Mouse (Mus musculus): ENCODE measurements at regions not wholly inside any gene's neighbourhood (a gene's known extent, or its start where the extent isn't known, plus 50 kb on each side); places are given as distances from the start of the nearest gene placed in this dataset.

- no peak for DNase-seq
These were observed 132.3 kb upstream of the 1600014C23Rik start for GRCm38 (mm10) chr17:45865944-45866343.

GRCm38 (mm10) chr17:45863471-45864205, 130.0 kb upstream of the 1600014C23Rik start:
- DNase-seq = no peak

GRCm38 (mm10) chr17:45863031-45863430, 129.4 kb upstream of the 1600014C23Rik start:
- DNase-seq = no peak

- no peak for DNase-seq
These were observed 125.8 kb upstream of the 1600014C23Rik start for GRCm38 (mm10) chr17:45859441-45859840.

GRCm38 (mm10) chr17:45853931-45854653, 120.4 kb upstream of the 1600014C23Rik start:
- DNase-seq = no peak

GRCm38 (mm10) chr17:45852402-45852801, 118.8 kb upstream of the 1600014C23Rik start:
- no peak for DNase-seq

DNA sequence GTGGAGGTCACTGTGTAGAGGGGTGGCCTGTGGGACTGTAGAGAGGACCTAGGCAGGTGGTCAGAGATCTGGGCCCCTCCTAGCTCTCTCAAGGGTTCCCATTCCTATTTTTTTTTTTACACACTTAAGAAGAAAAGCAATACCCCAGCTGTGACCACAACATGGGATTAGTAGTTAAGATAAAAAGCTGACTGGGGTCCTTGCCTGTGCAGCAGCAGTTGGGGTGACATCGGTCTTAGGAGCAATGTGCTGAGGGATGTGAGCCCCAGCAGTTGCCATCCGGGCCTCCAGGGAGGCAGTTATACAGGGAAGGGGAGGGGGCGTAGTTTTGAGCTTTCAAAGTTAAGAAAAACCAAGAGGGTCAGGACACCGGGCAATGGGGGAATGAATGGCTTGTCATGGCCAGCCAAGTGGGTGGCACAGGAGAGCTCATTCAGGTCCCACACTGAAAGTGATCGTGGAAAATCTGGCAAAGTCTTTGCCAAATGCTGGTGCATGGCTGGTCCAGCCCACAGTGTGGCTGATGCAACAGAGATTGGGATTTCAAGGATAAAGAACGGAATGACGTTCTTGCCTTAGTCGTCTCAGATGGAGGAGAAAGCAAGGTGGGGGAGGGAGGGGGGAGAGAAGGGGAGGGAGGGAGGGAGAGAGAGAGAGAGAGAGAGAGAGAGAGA, 118.2 kb upstream of the 1600014C23Rik start:
- DNase-seq = no peak

GRCm38 (mm10) chr17:45850976-45851375, 117.3 kb upstream of the 1600014C23Rik start:
- DNase-seq = no peak

- DNase-seq = no peak
These were observed 116.5 kb upstream of the 1600014C23Rik start for GRCm38 (mm10) chr17:45850174-45850573.

DNA sequence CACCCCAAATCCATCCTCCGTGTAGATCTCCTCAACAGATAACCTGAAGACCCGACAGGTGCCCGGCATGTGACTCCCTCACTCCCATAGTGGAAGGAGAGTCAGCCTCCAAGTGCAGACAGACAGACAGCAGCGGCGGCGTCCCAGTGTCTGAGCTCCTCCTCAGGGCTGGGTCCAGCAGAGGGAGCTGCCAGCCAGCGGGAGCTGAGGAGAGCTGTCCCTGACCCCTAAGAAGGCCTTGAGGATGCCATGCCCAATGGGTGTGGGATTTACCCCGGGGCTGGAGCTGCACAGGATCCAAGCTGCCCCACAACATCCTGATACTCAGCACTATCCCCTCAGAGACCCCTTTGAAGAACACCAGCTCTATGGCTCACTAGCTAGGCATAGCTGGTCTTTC, 115.0 kb upstream of the 1600014C23Rik start:
- no peak for DNase-seq

DNA sequence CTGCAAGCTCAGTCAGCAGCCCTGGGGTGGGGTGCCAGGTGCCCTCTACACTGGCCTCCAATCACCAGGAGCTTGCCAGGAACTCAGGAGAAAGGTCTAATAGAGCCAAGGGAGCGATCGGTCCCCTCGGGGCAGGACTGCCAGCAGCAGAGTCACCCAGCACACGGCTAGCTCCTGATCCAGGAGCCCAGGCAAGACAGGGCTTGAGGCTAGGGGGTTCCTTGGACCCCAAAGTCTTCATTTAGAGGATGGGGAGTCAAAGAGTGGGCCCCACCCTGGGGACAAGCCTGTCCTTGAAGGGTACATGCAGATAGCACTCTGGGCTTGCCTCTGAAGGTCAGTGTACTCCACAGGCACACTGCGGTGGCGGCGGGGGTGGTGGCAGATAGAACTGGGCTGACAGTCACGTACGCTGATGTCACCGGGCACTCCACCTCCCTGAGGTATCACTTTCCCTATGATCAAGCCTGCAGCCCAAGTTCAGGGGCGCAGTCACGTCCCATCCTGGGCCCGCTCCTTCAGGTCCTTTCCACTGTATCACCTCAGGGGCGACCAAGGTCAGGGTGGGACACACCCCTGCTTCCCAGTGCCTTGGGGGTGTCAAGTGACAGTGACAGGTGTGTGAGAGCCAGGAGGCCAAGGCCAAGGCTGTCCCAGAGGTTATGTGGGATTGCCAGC, 114.2 kb upstream of the 1600014C23Rik start:
- no peak for DNase-seq

GRCm38 (mm10) chr17:45845832-45846231, 112.2 kb upstream of the 1600014C23Rik start:
- DNase-seq = no peak

DNA sequence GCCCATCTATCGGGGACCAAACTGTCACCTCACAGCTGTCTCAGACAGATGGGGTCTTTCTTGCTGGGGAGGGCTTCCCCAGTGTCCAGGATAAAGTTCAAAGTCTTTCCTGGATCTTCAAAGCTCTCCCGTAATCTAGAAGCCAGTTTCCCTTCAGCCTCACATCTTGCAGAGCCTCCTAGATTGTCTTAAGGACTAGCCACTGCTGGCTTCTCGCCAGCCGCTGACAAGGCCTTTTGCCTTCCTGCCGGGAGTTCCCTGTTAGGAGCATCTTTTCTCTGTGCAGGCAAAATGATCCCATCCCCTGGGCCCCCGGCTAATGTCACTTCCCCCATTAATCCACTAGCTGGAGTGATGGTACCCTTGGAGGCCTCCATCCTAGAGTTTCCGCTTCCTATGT, 103.1 kb upstream of the 1600014C23Rik start:
- no peak for DNase-seq

DNA sequence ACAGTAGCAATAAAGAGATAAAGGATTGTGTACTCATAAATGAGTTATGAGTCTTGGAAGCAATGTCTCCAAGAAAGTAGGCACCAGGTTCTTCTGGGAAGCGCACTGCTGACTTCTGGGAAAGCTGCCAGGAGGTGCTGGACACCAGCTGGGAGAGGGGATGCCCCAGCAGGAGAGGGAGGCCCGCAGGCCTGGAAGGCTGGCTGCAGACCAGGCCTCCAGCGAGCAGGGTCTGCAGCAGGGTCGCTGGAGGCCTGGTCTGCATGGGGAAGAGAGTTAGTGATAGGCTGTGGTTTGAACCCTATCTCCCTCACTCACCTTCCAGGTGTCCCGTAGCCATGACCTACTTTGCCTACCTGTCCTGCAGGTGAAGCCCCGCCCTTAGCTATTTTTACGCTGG, 102.6 kb upstream of the 1600014C23Rik start:
- DNase-seq = no peak

GRCm38 (mm10) chr17:45834518-45835071, 101.0 kb upstream of the 1600014C23Rik start:
- DNase-seq = no peak

DNA sequence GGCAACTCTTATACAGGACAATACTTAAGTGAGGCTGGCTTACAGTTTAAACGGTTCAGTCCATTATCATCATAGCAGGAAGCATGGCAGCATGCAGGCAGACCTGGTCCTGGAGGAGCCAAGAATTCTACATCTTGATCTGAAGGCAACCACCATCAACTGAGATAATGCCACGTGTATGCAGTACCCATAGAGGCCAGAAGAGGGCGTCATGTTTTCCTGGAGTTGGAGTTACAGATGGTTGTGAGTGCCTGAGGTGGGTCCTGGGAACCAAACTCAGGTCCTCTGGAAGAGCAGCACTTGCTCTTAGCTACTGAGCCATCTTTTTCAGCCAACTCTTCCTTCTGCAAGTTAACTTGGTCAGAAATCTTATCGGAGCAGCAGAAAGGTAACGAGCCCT, 96.7 kb upstream of the 1600014C23Rik start:
- no peak for DNase-seq

- DNase-seq = no peak
These were observed 95.9 kb upstream of the 1600014C23Rik start for GRCm38 (mm10) chr17:45829571-45829970.

GRCm38 (mm10) chr17:45828843-45829242, 95.2 kb upstream of the 1600014C23Rik start:
- no peak for DNase-seq

- DNase-seq = no peak
These were observed 94.7 kb upstream of the 1600014C23Rik start for GRCm38 (mm10) chr17:45828284-45828824.

GRCm38 (mm10) chr17:45824977-45825376, 91.3 kb upstream of the 1600014C23Rik start:
- DNase-seq = no peak

DNA sequence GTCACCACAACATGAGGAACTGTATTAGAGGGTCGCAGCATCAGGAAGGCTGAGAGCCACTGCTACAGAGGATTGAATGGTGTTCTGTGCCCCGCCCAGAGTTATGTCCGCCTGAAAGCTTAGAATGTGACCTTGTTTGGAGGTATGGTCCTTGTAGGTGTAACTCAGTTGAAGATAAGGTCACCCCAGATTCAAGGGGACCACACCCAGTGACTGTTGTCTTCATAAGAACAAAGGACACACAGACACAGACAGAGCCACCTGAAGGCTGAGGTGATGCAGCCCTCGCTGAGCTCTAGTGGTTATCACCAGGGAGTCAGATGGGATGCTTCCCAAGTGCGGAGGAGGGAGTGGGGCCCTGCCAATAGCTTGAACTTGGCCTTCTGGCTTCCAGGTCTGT, 89.9 kb upstream of the 1600014C23Rik start:
- DNase-seq = no peak

DNA sequence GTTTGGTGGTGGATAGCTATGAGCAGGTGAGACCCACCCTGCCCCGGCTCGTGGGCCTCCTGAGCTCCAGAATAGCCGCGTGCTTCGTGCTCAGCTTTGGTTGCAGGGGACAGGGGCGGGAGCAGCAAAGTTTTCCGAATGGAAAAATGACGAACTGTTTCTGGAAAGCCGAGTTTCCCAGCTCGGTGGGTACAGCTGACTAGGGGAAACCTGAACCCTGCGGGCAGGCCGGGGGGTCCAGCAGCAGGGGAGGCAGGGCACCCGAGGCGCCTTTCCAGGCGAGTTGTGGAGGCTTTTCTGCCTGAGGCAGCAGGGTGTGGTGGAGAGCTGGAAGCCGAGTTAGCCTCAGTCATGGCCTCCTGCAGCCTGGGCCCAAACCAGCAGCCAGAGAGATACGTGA, 88.8 kb upstream of the 1600014C23Rik start:
- no peak for DNase-seq

- no peak for DNase-seq
These were observed 87.7 kb upstream of the 1600014C23Rik start for GRCm38 (mm10) chr17:45821356-45821755.

All from right cerebral cortex, postnatal 25 days (tissue).